Mouse (Mus musculus): Measurements from ENCODE around the gene Bcl2l15.

DNA sequence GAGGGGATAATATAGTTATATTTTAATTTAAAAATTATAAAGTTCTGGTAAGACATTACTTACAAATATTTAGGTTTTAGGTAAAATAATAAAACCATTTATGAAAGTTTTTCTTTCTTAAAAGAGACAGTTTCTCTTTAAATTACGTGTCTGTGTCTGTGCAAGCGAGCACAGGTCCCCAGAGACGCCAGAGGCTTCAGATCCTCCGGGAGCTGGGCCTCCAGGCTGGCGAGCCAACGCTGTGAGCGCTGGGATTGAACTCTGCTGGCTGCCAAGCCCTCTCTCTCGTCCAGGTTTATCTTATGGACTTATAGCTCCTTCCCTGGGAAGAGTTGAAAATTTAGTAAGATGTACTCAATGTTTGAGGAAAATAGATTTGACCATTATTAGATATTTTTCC, 21.4 kb downstream of the Bcl2l15 start:
- TF ChIP-seq CTCF (IDR thresholded peaks at IDR 0.05; ENCODE audit: low read depth) (no peak), EP300 (IDR thresholded peaks at IDR 0.05; ENCODE audit: low read depth) (no peak)

Data from liver, postnatal 0 days (tissue).